Mouse (Mus musculus) lung, embryonic 16.5 days (tissue): ENCODE measurements around the gene Asb10. TPM values are rescaled to one million over a fixed set of nuclear protein-coding genes. Genes with fewer than 3 reads are reported as not detected.

Source experiments
- ATAC-seq: fragments of 200-750 bp; cut with Nextera tagmentation; 2 replicates; pipeline ENCODE4 v1.8.0; 2017; ENCODE audit warnings: low read depth, mild to moderate bottlenecking, moderate library complexity
- H3K27ac ChIP-seq: fragments of 300-500 bp; sonication (generic); 2 replicates; pipeline ENCODE4 v1.5.1; 2014; ENCODE audit warnings: mild to moderate bottlenecking, control low read depth, low read length
- H3K27me3 ChIP-seq: fragments of 300-500 bp; sonication (generic); 2 replicates; pipeline ENCODE4 v1.6.1; 2014; ENCODE audit warnings: low read depth, low read length, mixed read lengths; ENCODE audit not compliant: control insufficient read depth, insufficient read depth
- H3K36me3 ChIP-seq: fragments of 300-500 bp; sonication (generic); 2 replicates; pipeline ENCODE4 v1.6.1; 2014; ENCODE audit warnings: low read length; ENCODE audit not compliant: control insufficient read depth, insufficient read depth
- H3K4me1 ChIP-seq: fragments of 300-500 bp; sonication (generic); replicated peaks from 2 replicates; pipeline ENCODE4 v1.6.1; 2014; ENCODE audit warnings: low read length, mixed read lengths; ENCODE audit not compliant: control insufficient read depth, insufficient read depth
- H3K4me2 ChIP-seq: fragments of 300-500 bp; sonication (generic); 2 replicates; pipeline ENCODE4 v1.6.1; 2014; ENCODE audit warnings: low read depth, low read length, control low read depth
- H3K4me3 ChIP-seq: fragments of 300-500 bp; sonication (generic); 2 replicates; pipeline ENCODE4 v1.5.1; 2014; ENCODE audit warnings: mild to moderate bottlenecking, low read length, control low read depth
- H3K9ac ChIP-seq: fragments of 300-500 bp; sonication (generic); 2 replicates; pipeline ENCODE4 v1.6.1; 2014; ENCODE audit warnings: low read length, control low read depth
- H3K9me3 ChIP-seq: fragments of 300-500 bp; sonication (generic); 2 replicates; pipeline ENCODE4 v1.6.1; 2016; ENCODE audit warnings: low read length; ENCODE audit not compliant: control insufficient read depth
- WGBS: fragments of 180-500 bp; shearing (Covaris S2); extraction: QIAGEN DNeasy Blood & Tissue Kit; methylation state at CpG from one replicate; pipeline ENCODE4 v1.1.7; 2014; 5-methylcytosine and 5-hydroxymethylcytosine counted together
- polyA plus RNA-seq: library from polyadenylated mRNA; unstranded; fragments of >200 nt; fragmentation: Nextera tagmentation; extraction: Ambion mirVana; gene quantifications from 2 replicates; pipeline ENCODE4 v1.2.1, GENCODE M21; 2015

Asb10 gene
- polyA plus RNA-seq, 1 experiment from 2014 or later: 0.13 TPM

GRCm38 (mm10) chr5:24539571-24540296 is 1.0 kb downstream of the Asb10 start:
- Histone ChIP-seq H3K27ac (no peak overlapping the region), H3K4me1 (peaks cover 12% of the 10 kb centered on the region), H3K36me3 (no peaks in the 10 kb centered on the region), H3K27me3 (peaks cover 2% of the 10 kb centered on the region; the same call in 1 of the 2 replicates), H3K9me3 (no peaks in the 10 kb centered on the region), H3K4me2 (no peak overlapping the region), H3K4me3 (no peak overlapping the region), H3K9ac (no peak overlapping the region)
- 79% methylated on average over 22 of the region's 22 CpGs for WGBS
- ATAC-seq: no peak

- no peak for ATAC-seq
- no peak overlapping the region for H3K9ac ChIP-seq
- H3K36me3 ChIP-seq: no peaks in the 10 kb centered on the region
- H3K4me3 ChIP-seq: no peak overlapping the region
- no peak overlapping the region for H3K27ac ChIP-seq
- 52% methylated on average over 16 of the region's 16 CpGs for WGBS
- H3K9me3 ChIP-seq: no peaks in the 10 kb centered on the region
- H3K27me3 ChIP-seq: peaks cover 2% of the 10 kb centered on the region; the same call in 1 of the 2 replicates
- H3K4me2 ChIP-seq: no peak overlapping the region
- H3K4me1 ChIP-seq: peaks cover 12% of the 10 kb centered on the region
These were observed 3.2 kb downstream of the Asb10 start for GRCm38 (mm10) chr5:24537618-24538017.

- H3K4me1 ChIP-seq: peaks cover 12% of the 10 kb centered on the region
- ATAC-seq: no peak
- WGBS: 80% methylated on average over 5 of the region's 5 CpGs
- no peak overlapping the region for H3K27ac ChIP-seq
- no peak overlapping the region for H3K4me3 ChIP-seq
- H3K27me3 ChIP-seq: peaks cover 6% of the 10 kb centered on the region; the same call in 1 of the 2 replicates
- no peak overlapping the region for H3K9ac ChIP-seq
- H3K36me3 ChIP-seq: no peaks in the 10 kb centered on the region
- H3K4me2 ChIP-seq: no peak overlapping the region
- H3K9me3 ChIP-seq: no peaks in the 10 kb centered on the region
These were observed 4.3 kb downstream of the Asb10 start for GRCm38 (mm10) chr5:24536511-24536910.

GRCm38 (mm10) chr5:24535731-24536130 is 5.0 kb downstream of the Asb10 start:
- 68% methylated on average over 3 of the region's 3 CpGs for WGBS
- Histone ChIP-seq H3K4me3 (no peak overlapping the region), H3K27ac (no peak overlapping the region), H3K27me3 (peaks cover 9% of the 10 kb centered on the region; the same call in 1 of the 2 replicates), H3K9me3 (no peaks in the 10 kb centered on the region), H3K36me3 (no peaks in the 10 kb centered on the region), H3K4me2 (no peak overlapping the region), H3K4me1 (peaks cover 5% of the 10 kb centered on the region), H3K9ac (no peak overlapping the region)
- no peak for ATAC-seq

GRCm38 (mm10) chr5:24534292-24534691 is 6.5 kb downstream of the Asb10 start:
- no peak for ATAC-seq
- H3K27me3 ChIP-seq: peaks cover 17% of the 10 kb centered on the region
- H3K36me3 ChIP-seq: no peaks in the 10 kb centered on the region
- H3K9ac ChIP-seq: no peak overlapping the region
- H3K27ac ChIP-seq: no peak overlapping the region
- no peaks in the 10 kb centered on the region for H3K9me3 ChIP-seq
- no peak overlapping the region for H3K4me2 ChIP-seq
- no peak overlapping the region for H3K4me3 ChIP-seq
- WGBS: 47% methylated on average over 5 of the region's 5 CpGs
- no peaks in the 10 kb centered on the region for H3K4me1 ChIP-seq

GRCm38 (mm10) chr5:24533391-24533790 is 7.4 kb downstream of the Asb10 start:
- Histone ChIP-seq H3K27me3 (peaks cover 26% of the 10 kb centered on the region), H3K4me2 (no peak overlapping the region), H3K36me3 (no peaks in the 10 kb centered on the region), H3K9me3 (no peaks in the 10 kb centered on the region), H3K9ac (no peak overlapping the region), H3K4me1 (no peaks in the 10 kb centered on the region), H3K4me3 (no peak overlapping the region), H3K27ac (no peak overlapping the region)
- WGBS: 50% methylated on average over 11 of the region's 11 CpGs
- no peak for ATAC-seq

- Histone ChIP-seq H3K27ac (no peak overlapping the region), H3K4me1 (peaks cover 12% of the 10 kb centered on the region), H3K36me3 (no peaks in the 10 kb centered on the region), H3K4me3 (no peak overlapping the region), H3K4me2 (no peak overlapping the region), H3K9me3 (no peaks in the 10 kb centered on the region), H3K27me3 (peaks cover 55% of the 10 kb centered on the region), H3K9ac (no peak overlapping the region)
- ATAC-seq: peak; percentile 62
- 18% methylated on average over 24 of the region's 24 CpGs for WGBS
These were observed 10.6 kb downstream of the Asb10 start for GRCm38 (mm10) chr5:24530042-24530689.

- H3K36me3 ChIP-seq: no peaks in the 10 kb centered on the region
- no peak for ATAC-seq
- WGBS: 17% methylated on average over 6 of the region's 6 CpGs
- no peak overlapping the region for H3K9ac ChIP-seq
- H3K4me2 ChIP-seq: no peak overlapping the region
- peaks cover 79% of the 10 kb centered on the region for H3K27me3 ChIP-seq
- no peak overlapping the region for H3K27ac ChIP-seq
- H3K4me1 ChIP-seq: peaks cover 12% of the 10 kb centered on the region
- no peak overlapping the region for H3K4me3 ChIP-seq
- H3K9me3 ChIP-seq: no peaks in the 10 kb centered on the region
These were observed 13.0 kb downstream of the Asb10 start for GRCm38 (mm10) chr5:24527780-24528179.

GRCm38 (mm10) chr5:24526889-24527230 is 13.9 kb downstream of the Asb10 start, which contains the start of gene Gbx1:
Gbx1 (minus strand) TSS chr5:24527202.
- under 1% methylated on average over 43 of the region's 49 CpGs for WGBS
- peak within 1 kb of the TSS; percentile 26; the same call in 1 of the 2 replicates for H3K9ac ChIP-seq
- ATAC-seq: peak; percentile 56

More at GRCm38 (mm10) chr5:24526889-24527230, 13.9 kb downstream of the Asb10 start, which contains the start of gene Gbx1:
- Histone ChIP-seq H3K4me2 (peak within 1 kb of the TSS; percentile 82), H3K4me3 (peak within 1 kb of the TSS; percentile 46), H3K27ac (no peak within 1 kb of the TSS), H3K4me1 (peaks cover 12% of the 10 kb centered on the region), H3K9me3 (no peaks in the 10 kb centered on the region), H3K36me3 (no peaks in the 10 kb centered on the region), H3K27me3 (peaks cover 88% of the 10 kb centered on the region)
